In genomic region chr10:9168725-9169124, GRCm38 (mm10) we compare ENCODE assay signal across 29 mouse cellular contexts.
DNase-seq lines count a peak whose midpoint lies in the region; ATAC-seq lines count a peak whose summit lies in the region.
"Had no signal": no experiment of that assay in that cellular context is flagged by ENCODE, and none has a peak within 500 bp of the region (broad histone marks: within the 10 kb centered on the region; RNA-seq: fewer than 3 reads in every experiment).

No protein-coding gene starts in this region.

- H3K4me3 ChIP-seq in embryonic facial prominence, embryonic 13.5 days: no peak overlapping the region
- H3K4me3 ChIP-seq in embryonic facial prominence, embryonic 10.5 days: no peak overlapping the region
- H3K4me3 ChIP-seq in midbrain, embryonic 11.5 days (ENCODE audit: low read depth, low read length): no peak overlapping the region
- H3K4me3 ChIP-seq in midbrain, embryonic 10.5 days: no peak overlapping the region
- H3K4me3 ChIP-seq in midbrain, embryonic 14.5 days (replicated peaks; ENCODE audit: low read depth, low read length): no peak overlapping the region
- H3K4me3 ChIP-seq: forebrain, embryonic 10.5 days; heart, embryonic 10.5 days; hindbrain, embryonic 12.5 days; limb, embryonic 13.5 days; lung, embryonic 15.5 days; midbrain, embryonic 12.5 days; myocyte; neural tube, embryonic 12.5 days had no signal

- H3K9me3 ChIP-seq in embryonic facial prominence, embryonic 13.5 days: no peaks in the 10 kb centered on the region; the same call in 1 of the 2 replicates
- peaks cover 7% of the 10 kb centered on the region; the same call in 1 of the 2 replicates for H3K9me3 ChIP-seq in embryonic facial prominence, embryonic 10.5 days
- peaks cover 3% of the 10 kb centered on the region; the same call in 1 of the 2 replicates for H3K9me3 ChIP-seq in midbrain, embryonic 11.5 days (ENCODE audit: control insufficient read depth, low read length)
- peaks cover 12% of the 10 kb centered on the region for H3K9me3 ChIP-seq in midbrain, embryonic 10.5 days (replicated peaks)
- no peaks in the 10 kb centered on the region for H3K9me3 ChIP-seq in midbrain, embryonic 14.5 days (ENCODE audit: control insufficient read depth, low read length)
- H3K9me3 ChIP-seq: heart, embryonic 10.5 days; lung, embryonic 15.5 days; neural tube, embryonic 12.5 days had no signal

- no peaks in the 10 kb centered on the region for H3K27me3 ChIP-seq in embryonic facial prominence, embryonic 13.5 days
- H3K27me3 ChIP-seq in embryonic facial prominence, embryonic 10.5 days (replicated peaks; ENCODE audit: low read depth, poor library complexity, severe bottlenecking): no peaks in the 10 kb centered on the region
- no peaks in the 10 kb centered on the region; the same call in 1 of the 2 replicates for H3K27me3 ChIP-seq in midbrain, embryonic 11.5 days (ENCODE audit: control insufficient read depth, insufficient read depth, low read length)
- peaks cover 7% of the 10 kb centered on the region; the same call in 1 of the 2 replicates for H3K27me3 ChIP-seq in midbrain, embryonic 10.5 days (ENCODE audit: low read depth, poor library complexity, severe bottlenecking)
- no peaks in the 10 kb centered on the region for H3K27me3 ChIP-seq in midbrain, embryonic 14.5 days (ENCODE audit: control insufficient read depth, insufficient read depth, low read length)
- H3K27me3 ChIP-seq: CH12.LX; hindbrain, embryonic 12.5 days; limb, embryonic 13.5 days; lung, embryonic 15.5 days; midbrain, embryonic 12.5 days; neural tube, embryonic 12.5 days had no signal

- H3K9ac ChIP-seq in embryonic facial prominence, embryonic 13.5 days: no peak overlapping the region
- H3K9ac ChIP-seq in midbrain, embryonic 11.5 days (ENCODE audit: low read length): no peak overlapping the region
- no peak overlapping the region for H3K9ac ChIP-seq in midbrain, embryonic 14.5 days (replicated peaks; ENCODE audit: low read length)
- H3K9ac ChIP-seq: hindbrain, embryonic 12.5 days; limb, embryonic 13.5 days; lung, embryonic 15.5 days; midbrain, embryonic 12.5 days; neural tube, embryonic 12.5 days had no signal

- ATAC-seq in embryonic facial prominence, embryonic 13.5 days (ENCODE audit: insufficient number of reproducible peaks, insufficient read depth, low FRiP score, low TSS enrichment, low read depth): no peak
- no peak for ATAC-seq in midbrain, embryonic 11.5 days (ENCODE audit: low FRiP score)
- ATAC-seq in midbrain, embryonic 14.5 days (ENCODE audit: low FRiP score, low TSS enrichment): no peak
- ATAC-seq: intestine, postnatal 0 days had no signal

- no peaks in the 10 kb centered on the region for H3K4me1 ChIP-seq in embryonic facial prominence, embryonic 13.5 days
- no peaks in the 10 kb centered on the region for H3K4me1 ChIP-seq in embryonic facial prominence, embryonic 10.5 days
- no peaks in the 10 kb centered on the region; the same call in 1 of the 2 replicates for H3K4me1 ChIP-seq in midbrain, embryonic 11.5 days (ENCODE audit: control insufficient read depth, insufficient read depth, low read length)
- H3K4me1 ChIP-seq in midbrain, embryonic 10.5 days: peaks cover 3% of the 10 kb centered on the region
- peaks cover 3% of the 10 kb centered on the region; the same call in 1 of the 2 replicates for H3K4me1 ChIP-seq in midbrain, embryonic 14.5 days (ENCODE audit: control insufficient read depth, insufficient read depth, low read length)
- H3K4me1 ChIP-seq: heart, embryonic 10.5 days; hindbrain, embryonic 12.5 days; limb, embryonic 13.5 days; lung, embryonic 15.5 days; midbrain, embryonic 12.5 days; neural tube, embryonic 12.5 days had no signal

- H3K27ac ChIP-seq in embryonic facial prominence, embryonic 13.5 days: 0 out of 2 replicates have a peak overlapping the region, but pooled peaks have one; percentile 4
- no peak overlapping the region for H3K27ac ChIP-seq in embryonic facial prominence, embryonic 10.5 days (replicated peaks)
- H3K27ac ChIP-seq in midbrain, embryonic 11.5 days (ENCODE audit: low read depth, low read length): no peak overlapping the region
- H3K27ac ChIP-seq in midbrain, embryonic 10.5 days (replicated peaks): no peak overlapping the region
- H3K27ac ChIP-seq in midbrain, embryonic 14.5 days (replicated peaks; ENCODE audit: low read depth, low read length): 0 out of 2 replicates have a peak overlapping the region, but pooled peaks have one; percentile 32
- H3K27ac ChIP-seq: forebrain, embryonic 10.5 days; heart, embryonic 10.5 days; hindbrain, embryonic 12.5 days; limb, embryonic 13.5 days; lung, embryonic 15.5 days; midbrain, embryonic 12.5 days; neural tube, embryonic 12.5 days; stomach, postnatal 0 days had no signal

- WGBS in embryonic facial prominence, embryonic 13.5 days: 75% methylated on average over 7 of the region's 7 CpGs
- 80% methylated on average over 7 of the region's 7 CpGs for WGBS in embryonic facial prominence, embryonic 10.5 days
- WGBS in midbrain, embryonic 11.5 days: 56% methylated on average over 7 of the region's 7 CpGs
- 66% methylated on average over 7 of the region's 7 CpGs for WGBS in midbrain, embryonic 10.5 days
- WGBS in midbrain, embryonic 14.5 days: 28% methylated on average over 7 of the region's 7 CpGs

- no peaks in the 10 kb centered on the region for H3K36me3 ChIP-seq in embryonic facial prominence, embryonic 13.5 days
- no peaks in the 10 kb centered on the region for H3K36me3 ChIP-seq in embryonic facial prominence, embryonic 10.5 days (replicated peaks)
- H3K36me3 ChIP-seq in midbrain, embryonic 11.5 days (ENCODE audit: control insufficient read depth, insufficient read depth, low read length): no peaks in the 10 kb centered on the region
- no peaks in the 10 kb centered on the region; the same call in 1 of the 2 replicates for H3K36me3 ChIP-seq in midbrain, embryonic 10.5 days
- no peaks in the 10 kb centered on the region for H3K36me3 ChIP-seq in midbrain, embryonic 14.5 days (ENCODE audit: control insufficient read depth, insufficient read depth, low read length)
- H3K36me3 ChIP-seq: forebrain, embryonic 10.5 days; heart, embryonic 10.5 days; hindbrain, embryonic 12.5 days; limb, embryonic 13.5 days; lung, embryonic 15.5 days; midbrain, embryonic 12.5 days; neural tube, embryonic 12.5 days had no signal

- H3K4me2 ChIP-seq in embryonic facial prominence, embryonic 13.5 days: no peak overlapping the region
- H3K4me2 ChIP-seq in midbrain, embryonic 11.5 days: no peak overlapping the region
- H3K4me2 ChIP-seq in midbrain, embryonic 14.5 days (ENCODE audit: low read length): no peak overlapping the region
- H3K4me2 ChIP-seq: hindbrain, embryonic 12.5 days; limb, embryonic 13.5 days; liver, embryonic 11.5 days; lung, embryonic 15.5 days; midbrain, embryonic 12.5 days; neural tube, embryonic 12.5 days had no signal

- no peak for DNase-seq in embryonic facial prominence, embryonic 10.5 days (ENCODE audit: low spot score)
- peak; percentile 66 for DNase-seq in midbrain, embryonic 11.5 days (ENCODE audit: low spot score, missing footprints)
- DNase-seq in midbrain, embryonic 10.5 days (ENCODE audit: low spot score): no peak
- peak; percentile 54 for DNase-seq in midbrain, embryonic 14.5 days
- no peak for DNase-seq in embryo, embryonic 11 days
- DNase-seq in urinary bladder, postnatal 14 days (ENCODE audit: low spot score): no peak
- DNase-seq: adrenal gland, postnatal 10 days; cerebellum, adult 18-20 months; cerebellum, postnatal 14 days; gastrocnemius, postnatal 14 days; heart, postnatal 36 days; kidney, adult 9 months; kidney, postnatal 14 days; layer of hippocampus, adult 9-11 months; right cerebral cortex, postnatal 4 days; thymus, postnatal 4 days had no signal

Comparison
In these comparisons a context has a peak if more than half of its experiments do, and no peak if none do; other contexts are left out.
1. H3K27ac ChIP-seq: peak in embryonic facial prominence, embryonic 13.5 days (single experiment) and midbrain, embryonic 14.5 days (single experiment); none in embryonic facial prominence, embryonic 10.5 days (single experiment), midbrain, embryonic 11.5 days (single experiment) and midbrain, embryonic 10.5 days (single experiment).
2. DNase-seq: peak in midbrain, embryonic 11.5 days (single experiment) and midbrain, embryonic 14.5 days (single experiment); none in embryonic facial prominence, embryonic 10.5 days (single experiment), midbrain, embryonic 10.5 days (single experiment), embryo, embryonic 11 days (single experiment) and urinary bladder, postnatal 14 days (single experiment).